Mouse (Mus musculus) C2C12 (cell line): ENCODE measurements at regions not wholly inside any gene's neighbourhood (a gene's known extent, or its start where the extent isn't known, plus 50 kb on each side); places are given as distances from the start of the nearest gene placed in this dataset.

Experiments used
- H3K27me3 ChIP-seq: one replicate; pipeline ENCODE4 v1.6.1; 2011; ENCODE audit not compliant: control insufficient read depth, insufficient read depth, insufficient read length
- H3K36me3 ChIP-seq: one replicate; pipeline ENCODE4 v1.6.1; 2011; ENCODE audit not compliant: control insufficient read depth, insufficient read depth
- H3K4me3 ChIP-seq: one replicate; pipeline ENCODE4 v1.5.1; 2011; ENCODE audit warnings: mild to moderate bottlenecking, control low read depth; ENCODE audit not compliant: poor library complexity, insufficient read depth, severe bottlenecking
- H3K79me2 ChIP-seq: one replicate; pipeline ENCODE4 v1.6.1; 2011; ENCODE audit not compliant: control insufficient read depth, insufficient read depth
- H3K79me3 ChIP-seq: one replicate; pipeline ENCODE4 v1.6.1; 2011; ENCODE audit warnings: low read depth, control low read depth
- H3ac ChIP-seq: one replicate; pipeline ENCODE3; 2011; ENCODE audit warnings: low read depth; ENCODE audit not compliant: control insufficient read depth, insufficient read length
- CEBPB ChIP-seq: IDR thresholded peaks from one replicate; pipeline ENCODE4 v1.6.1; 2011; ENCODE audit warnings: low read depth, mild to moderate bottlenecking, control low read depth, moderate library complexity
- CTCF ChIP-seq: IDR thresholded peaks from one replicate; pipeline ENCODE4 v1.5.1; 2011; ENCODE audit not compliant: control insufficient read depth, insufficient read depth, insufficient read length
- FOSL1 ChIP-seq: IDR thresholded peaks from one replicate; pipeline ENCODE4 v1.8.0; 2011; ENCODE audit warnings: mild to moderate bottlenecking, low read length; ENCODE audit not compliant: poor library complexity, insufficient read depth, severe bottlenecking
- MAX ChIP-seq: IDR thresholded peaks from one replicate; pipeline ENCODE4 v1.6.1; 2011; ENCODE audit warnings: mild to moderate bottlenecking, control low read depth
- MYOD1 ChIP-seq: IDR thresholded peaks from one replicate; pipeline ENCODE4 v1.6.1; 2011; ENCODE audit warnings: low read depth; ENCODE audit not compliant: control insufficient read depth, insufficient read length
- MYOG ChIP-seq: IDR thresholded peaks from one replicate; pipeline ENCODE4 v1.6.1; 2011; ENCODE audit not compliant: control insufficient read depth, insufficient read length; ENCODE audit errors: extremely low read depth
- USF1 ChIP-seq: IDR thresholded peaks from one replicate; pipeline ENCODE4 v1.6.1; 2011; ENCODE audit warnings: low read depth, mild to moderate bottlenecking, control low read depth, moderate library complexity

DNA sequence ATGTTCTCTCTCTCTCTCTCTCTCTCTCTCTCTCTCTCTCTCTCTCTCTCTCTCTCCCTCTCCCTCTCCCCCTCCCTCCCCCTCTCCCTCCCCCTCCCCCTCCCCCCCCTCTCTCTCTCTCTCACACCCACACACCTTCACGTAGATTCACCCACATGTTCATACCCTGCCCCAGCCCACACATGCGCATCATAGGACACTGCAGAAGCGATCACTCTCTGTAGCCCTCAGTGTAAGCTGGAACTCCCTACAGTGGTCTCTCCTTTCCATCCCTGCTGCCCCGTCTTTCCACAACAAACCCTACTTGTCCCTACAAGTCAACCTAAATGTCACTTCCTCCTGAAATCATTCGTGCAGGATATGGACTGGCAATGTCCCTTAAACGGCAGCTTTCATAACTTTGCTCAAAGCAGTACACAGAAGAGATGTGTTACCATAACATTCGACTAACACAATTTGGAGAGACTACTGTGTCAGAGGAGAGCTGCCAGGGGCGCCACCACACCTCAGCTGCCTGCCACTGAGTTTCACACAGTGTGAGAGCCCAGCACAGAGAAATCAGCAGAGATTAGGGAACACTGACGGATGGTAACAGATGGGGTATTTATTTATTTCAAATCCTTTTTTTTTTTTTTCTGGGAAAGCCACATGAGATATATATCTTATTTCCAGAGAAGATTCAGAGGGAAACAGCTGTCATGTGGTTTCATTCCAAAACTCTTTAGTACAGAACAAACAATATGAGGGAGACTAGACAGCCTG is 103.6 kb upstream of the Tyw5 start:
- H3K79me3 ChIP-seq = no peaks in the 10 kb centered on the region
- H3K36me3 ChIP-seq = no peaks in the 10 kb centered on the region
- TF ChIP-seq MYOG (no peak), CEBPB (no peak), MYOD1 (peak; percentile 60), CTCF (no peak)
- H3ac ChIP-seq = no peak overlapping the region
- H3K4me3 ChIP-seq = no peak overlapping the region
- no peaks in the 10 kb centered on the region for H3K79me2 ChIP-seq
- no peaks in the 10 kb centered on the region for H3K27me3 ChIP-seq

DNA sequence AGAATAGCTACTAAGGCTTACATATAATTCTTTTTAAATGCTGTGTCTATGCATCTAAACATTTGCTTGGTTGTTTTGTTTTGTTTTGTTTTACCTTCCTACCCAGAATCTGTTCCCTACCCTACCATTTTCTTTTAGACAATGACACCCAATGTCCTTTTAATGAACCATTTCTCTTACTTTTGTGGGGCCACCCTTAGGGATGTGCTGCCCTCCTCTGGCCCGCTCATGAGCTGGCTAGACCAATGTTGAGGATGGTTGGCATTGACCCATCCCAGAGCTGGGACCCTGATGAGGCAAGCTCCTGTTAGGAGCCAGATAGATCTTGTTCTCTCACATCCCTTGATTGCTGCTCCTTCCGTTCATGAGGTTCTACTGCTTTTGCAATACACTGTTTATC is 105.0 kb upstream of the Tyw5 start:
- H3K4me3 ChIP-seq = no peak overlapping the region
- H3K79me2 ChIP-seq = no peaks in the 10 kb centered on the region
- H3K79me3 ChIP-seq = no peaks in the 10 kb centered on the region
- H3K27me3 ChIP-seq = no peaks in the 10 kb centered on the region
- H3K36me3 ChIP-seq = no peaks in the 10 kb centered on the region
- no peak overlapping the region for H3ac ChIP-seq
- TF ChIP-seq CEBPB (no peak), FOSL1 (no peak), MYOG (no peak), USF1 (no peak), MAX (no peak), CTCF (no peak), MYOD1 (no peak)

DNA sequence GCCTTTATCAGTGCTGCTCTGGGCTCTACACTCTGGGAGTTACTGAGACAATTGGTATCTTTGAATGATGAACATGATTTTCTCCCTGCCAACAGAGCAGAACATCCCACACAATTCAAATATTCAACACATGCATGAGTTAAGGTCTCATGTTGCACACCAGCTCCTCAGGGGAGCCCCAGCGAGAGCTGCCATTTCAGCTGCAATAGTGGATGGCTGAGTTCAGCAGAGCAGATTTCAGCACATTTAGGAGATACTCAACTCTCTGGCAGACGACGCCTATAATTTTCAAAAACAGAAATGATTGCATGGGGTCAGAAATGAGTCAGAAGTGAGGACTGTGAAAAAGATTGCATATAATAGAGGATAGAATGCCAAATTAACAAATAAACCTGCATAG is 105.6 kb upstream of the Tyw5 start:
- TF ChIP-seq FOSL1 (no peak), MYOG (no peak), MYOD1 (no peak), CTCF (no peak), CEBPB (no peak), MAX (no peak), USF1 (no peak)
- H3K79me3 ChIP-seq = no peaks in the 10 kb centered on the region
- no peaks in the 10 kb centered on the region for H3K79me2 ChIP-seq
- no peaks in the 10 kb centered on the region for H3K36me3 ChIP-seq
- no peak overlapping the region for H3K4me3 ChIP-seq
- H3K27me3 ChIP-seq = no peaks in the 10 kb centered on the region
- H3ac ChIP-seq = no peak overlapping the region

DNA sequence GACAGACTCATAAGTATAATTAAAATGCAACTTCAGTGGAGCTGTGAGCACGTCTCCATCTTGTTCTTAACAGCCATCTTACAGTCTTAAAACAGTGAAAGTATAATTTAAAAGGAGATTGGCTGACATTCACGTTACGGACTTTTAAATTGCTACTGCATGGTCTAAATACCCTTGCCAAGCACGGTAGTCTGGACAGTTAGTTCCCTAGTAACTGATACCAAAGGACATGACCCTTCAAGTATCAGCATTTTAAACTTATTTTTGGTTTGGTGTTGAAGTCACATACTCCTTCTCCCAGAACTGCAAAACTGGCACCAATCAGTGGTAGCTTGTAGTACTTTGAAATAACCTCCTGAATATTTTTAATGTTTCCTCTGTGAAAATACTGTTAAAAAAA is 119.1 kb upstream of the Tyw5 start:
- H3K79me2 ChIP-seq = no peaks in the 10 kb centered on the region
- H3K4me3 ChIP-seq = no peak overlapping the region
- no peaks in the 10 kb centered on the region for H3K27me3 ChIP-seq
- H3ac ChIP-seq = no peak overlapping the region
- no peak for TF ChIP-seq USF1
- no peak for TF ChIP-seq MYOG
- TF ChIP-seq MAX = no peak
- TF ChIP-seq FOSL1 = no peak
- TF ChIP-seq MYOD1 = no peak
- no peak for TF ChIP-seq CTCF
- no peak for TF ChIP-seq CEBPB
- no peaks in the 10 kb centered on the region for H3K79me3 ChIP-seq
- no peaks in the 10 kb centered on the region for H3K36me3 ChIP-seq

DNA sequence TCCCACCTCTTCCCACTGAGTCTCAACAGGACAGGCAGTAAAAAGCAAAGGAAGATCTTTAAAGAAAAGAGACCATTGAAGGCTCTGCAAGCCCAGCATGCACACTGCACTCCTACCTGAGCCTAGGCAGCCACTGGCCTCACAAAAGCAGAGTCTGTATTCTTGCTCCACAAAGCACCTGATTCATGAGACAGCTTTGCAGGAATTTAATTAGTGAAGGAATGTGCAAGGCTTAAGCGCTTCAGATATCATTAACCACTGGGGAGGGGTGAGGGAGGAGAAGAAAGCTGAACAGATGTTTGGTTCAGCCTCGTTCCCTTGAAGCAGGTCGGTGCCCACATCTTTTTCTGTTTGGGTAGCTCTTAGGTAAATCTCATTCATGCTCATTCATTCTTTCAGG is 121.8 kb upstream of the Tyw5 start:
- Histone ChIP-seq H3K4me3 (no peak overlapping the region), H3K79me2 (no peaks in the 10 kb centered on the region), H3K27me3 (no peaks in the 10 kb centered on the region), H3ac (no peak overlapping the region), H3K36me3 (no peaks in the 10 kb centered on the region), H3K79me3 (no peaks in the 10 kb centered on the region)
- no peak for TF ChIP-seq CTCF
- TF ChIP-seq CEBPB = no peak
- TF ChIP-seq USF1 = no peak
- no peak for TF ChIP-seq MYOD1
- no peak for TF ChIP-seq MAX
- no peak for TF ChIP-seq MYOG
- TF ChIP-seq FOSL1 = no peak

DNA sequence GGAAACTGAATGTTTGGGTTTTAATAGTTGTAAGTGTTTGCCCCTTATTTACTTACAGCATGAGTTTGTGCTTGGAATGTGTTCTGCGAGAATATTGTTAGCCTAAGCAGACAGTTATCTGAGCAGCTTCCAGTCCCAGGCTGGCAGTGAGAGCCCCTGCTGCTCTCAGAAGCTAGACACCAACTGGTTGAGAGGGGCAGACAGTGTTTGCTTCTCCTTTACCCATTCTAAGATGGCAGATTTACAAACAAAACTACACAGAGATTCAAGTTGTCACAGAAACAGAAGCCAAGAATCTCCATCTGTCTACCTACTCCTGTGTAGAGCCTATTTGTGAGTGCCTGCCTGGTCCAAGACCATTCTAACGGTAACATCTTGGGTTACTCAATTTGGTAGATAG is 122.4 kb upstream of the Tyw5 start:
- Histone ChIP-seq H3K4me3 (no peak overlapping the region), H3K36me3 (no peaks in the 10 kb centered on the region), H3K79me3 (no peaks in the 10 kb centered on the region), H3ac (no peak overlapping the region), H3K79me2 (no peaks in the 10 kb centered on the region), H3K27me3 (no peaks in the 10 kb centered on the region)
- TF ChIP-seq MAX = no peak
- TF ChIP-seq USF1 = no peak
- no peak for TF ChIP-seq CEBPB
- no peak for TF ChIP-seq CTCF
- no peak for TF ChIP-seq FOSL1
- no peak for TF ChIP-seq MYOG
- TF ChIP-seq MYOD1 = no peak
